Mouse (Mus musculus): ENCODE results near the gene Rap2a.

- TF ChIP-seq POLR2A (IDR thresholded peaks at IDR 0.05; ENCODE audit: insufficient read depth, low read length), result no peak
- TF ChIP-seq CTCF (IDR thresholded peaks at IDR 0.05; ENCODE audit: low read depth, low read length), result no peak
- TF ChIP-seq EP300 (IDR thresholded peaks at IDR 0.05; ENCODE audit: insufficient read depth, low read depth, low read length), result no peak
These were observed 18.6 kb downstream of the Rap2a start for GRCm38 (mm10) chr14:120496827-120497226.
